Mouse (Mus musculus): ENCODE data around the gene Ptprk.
A peak's percentile ranks its signal among the peaks of the same experiment; 100 is the strongest.

DNA sequence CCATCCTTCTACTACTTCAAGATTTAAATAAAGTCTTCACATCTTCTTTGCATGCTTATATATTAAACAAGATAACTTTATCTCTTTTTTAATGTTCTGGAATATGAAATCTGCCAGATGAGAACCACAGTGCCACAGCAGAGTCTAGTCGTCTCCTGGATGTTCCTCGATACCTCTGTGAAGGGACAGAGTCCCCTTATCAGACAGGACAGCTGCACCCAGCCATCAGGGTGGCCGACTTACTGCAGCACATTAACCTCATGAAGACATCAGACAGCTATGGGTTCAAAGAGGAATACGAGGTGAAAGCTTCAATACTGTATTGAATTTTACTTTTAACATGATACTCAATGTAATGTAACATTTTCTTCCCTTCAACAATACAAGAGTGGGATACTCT lies 491.8 kb downstream of the Ptprk start:
- no peak for TF ChIP-seq POLR2AphosphoS5 (IDR thresholded peaks at IDR 0.05; ENCODE audit: insufficient replicate concordance, low read depth, low read length)
- TF ChIP-seq CTCF (IDR thresholded peaks at IDR 0.05; ENCODE audit: low read depth, low read length) = no peak
- TF ChIP-seq TAL1 (conservative IDR thresholded peaks at IDR 0.05; ENCODE audit: low read depth, low read length) = peak; percentile 81
- TF ChIP-seq GATA1 (IDR thresholded peaks at IDR 0.05; ENCODE audit: borderline replicate concordance, low read length) = no peak
- no peak for TF ChIP-seq GATA2 (IDR thresholded peaks at IDR 0.05; ENCODE audit: borderline replicate concordance, low read depth, low read length)
